16 mouse cellular contexts compared by ENCODE assay signal in genomic region chr4:55032317-55032930, GRCm38 (mm10).
DNase-seq lines count a peak whose midpoint lies in the region; ATAC-seq and TF ChIP-seq lines count a peak whose summit lies in the region.
"Had no signal": no experiment of that assay in that cellular context is flagged by ENCODE, and none has a peak within 500 bp of the region (broad histone marks: within the 10 kb centered on the region; RNA-seq: fewer than 3 reads in every experiment).

No protein-coding gene starts in this region.

- no peaks in the 10 kb centered on the region for H3K79me2 ChIP-seq in liver, adult 2 months (ENCODE audit: control insufficient read depth, insufficient read depth, low read length)

- peaks cover 3% of the 10 kb centered on the region; the same call in 1 of the 2 replicates for H3K4me1 ChIP-seq in kidney, embryonic 16.5 days (ENCODE audit: insufficient read depth, low read length)
- H3K4me1 ChIP-seq in liver, adult 2 months (ENCODE audit: control insufficient read depth, insufficient read depth, low read length) = peaks cover 8% of the 10 kb centered on the region; the same call in 1 of the 2 replicates
- H3K4me1 ChIP-seq: liver, embryonic 12.5 days had no signal

- no peak overlapping the region for H3K27ac ChIP-seq in kidney, embryonic 16.5 days (ENCODE audit: low read length)
- no peak overlapping the region for H3K27ac ChIP-seq in liver, adult 2 months (replicated peaks; ENCODE audit: insufficient read depth, low read depth, low read length)
- H3K27ac ChIP-seq: embryonic facial prominence, embryonic 12.5 days; liver, embryonic 12.5 days had no signal

- 59% methylated on average over 8 of the region's 8 CpGs for WGBS in kidney, embryonic 16.5 days
- WGBS in liver, adult 2 months = 15% methylated on average over 8 of the region's 8 CpGs

- no peak for DNase-seq in frontal cortex, postnatal 14 days (ENCODE audit: low spot score in 2 of 2)
- peak; percentile 15 for DNase-seq in kidney, adult 11 months
- peak; percentile 87 for DNase-seq in liver, adult 2 months (ENCODE audit: extremely low read depth, low read depth, low spot score)
- no peak for DNase-seq in liver
- no peak for DNase-seq in urinary bladder, postnatal 25 days (ENCODE audit: low spot score)
- DNase-seq: cerebellum, adult 9-10 months; left cerebral cortex, postnatal 4 days; lung, embryonic 14.5 days; midbrain, embryonic 14.5 days; retina, postnatal 1 day; right cerebral cortex, postnatal 4 days; thymus, postnatal 25 days had no signal

- no peak overlapping the region for H3K4me3 ChIP-seq in kidney, embryonic 16.5 days (ENCODE audit: low read length)
- H3K4me3 ChIP-seq in liver, adult 2 months (ENCODE audit: insufficient read depth, low read depth, low read length) = no peak overlapping the region
- H3K4me3 ChIP-seq: embryonic facial prominence, embryonic 12.5 days; liver, embryonic 12.5 days had no signal

- H3K9ac ChIP-seq in kidney, embryonic 16.5 days (replicated peaks; ENCODE audit: low read length) = no peak overlapping the region
- no peak overlapping the region for H3K9ac ChIP-seq in liver, adult 2 months (ENCODE audit: low read depth, low read length)
- H3K9ac ChIP-seq: embryonic facial prominence, embryonic 12.5 days; liver, embryonic 12.5 days; lung, embryonic 14.5 days had no signal

- no peak overlapping the region for H3K4me2 ChIP-seq in kidney, embryonic 16.5 days (replicated peaks; ENCODE audit: low read depth, low read length)
- H3K4me2 ChIP-seq: embryonic facial prominence, embryonic 12.5 days; liver, embryonic 12.5 days; lung, embryonic 14.5 days had no signal

- no peak for TF ChIP-seq CTCF in liver, adult 2 months (IDR thresholded peaks at IDR 0.05; ENCODE audit: low read depth, low read length)

- no peaks in the 10 kb centered on the region for H3K9me3 ChIP-seq in kidney, embryonic 16.5 days (ENCODE audit: low read length)
- H3K9me3 ChIP-seq: embryonic facial prominence, embryonic 12.5 days; liver, embryonic 12.5 days had no signal

- ATAC-seq in frontal cortex, adult (ENCODE audit: low TSS enrichment) = peak; percentile 82
- ATAC-seq in kidney, embryonic 16.5 days (ENCODE audit: low FRiP score, low TSS enrichment) = no peak
- ATAC-seq: liver, embryonic 12.5 days had no signal

- H3K27me3 ChIP-seq in kidney, embryonic 16.5 days (ENCODE audit: insufficient read depth, low read length) = no peaks in the 10 kb centered on the region
- no peaks in the 10 kb centered on the region for H3K27me3 ChIP-seq in liver, adult 2 months (ENCODE audit: control insufficient read depth, insufficient read depth, low read length)
- H3K27me3 ChIP-seq: embryonic facial prominence, embryonic 12.5 days; liver, embryonic 12.5 days had no signal

- no peak for TF ChIP-seq POLR2A in liver, adult 2 months (IDR thresholded peaks at IDR 0.05; ENCODE audit: extremely low read depth, insufficient read depth, low read length)

- H3K36me3 ChIP-seq in kidney, embryonic 16.5 days (ENCODE audit: insufficient read depth, low read length) = peaks cover 12% of the 10 kb centered on the region; the same call in 1 of the 2 replicates
- H3K36me3 ChIP-seq in liver, adult 2 months (ENCODE audit: control insufficient read depth, insufficient read depth, low read length) = no peaks in the 10 kb centered on the region
- H3K36me3 ChIP-seq: liver, embryonic 12.5 days had no signal

Comparison
In these comparisons a context has a peak if more than half of its experiments do, and no peak if none do; other contexts are left out.
1. DNase-seq: peak in kidney, adult 11 months (single experiment) and liver, adult 2 months (single experiment); none in frontal cortex, postnatal 14 days (0 of 2), liver (single experiment) and urinary bladder, postnatal 25 days (single experiment).